Mouse (Mus musculus): Measurements from ENCODE around the gene Olfr305. TPM values are rescaled to one million over a fixed set of nuclear protein-coding genes. Genes with fewer than 3 reads are reported as not detected.

The Olfr305 gene
- polyA plus RNA-seq (2012; rRNA removed; ENCODE audit: low replicate concordance), result not detected in 2 replicates

DNA sequence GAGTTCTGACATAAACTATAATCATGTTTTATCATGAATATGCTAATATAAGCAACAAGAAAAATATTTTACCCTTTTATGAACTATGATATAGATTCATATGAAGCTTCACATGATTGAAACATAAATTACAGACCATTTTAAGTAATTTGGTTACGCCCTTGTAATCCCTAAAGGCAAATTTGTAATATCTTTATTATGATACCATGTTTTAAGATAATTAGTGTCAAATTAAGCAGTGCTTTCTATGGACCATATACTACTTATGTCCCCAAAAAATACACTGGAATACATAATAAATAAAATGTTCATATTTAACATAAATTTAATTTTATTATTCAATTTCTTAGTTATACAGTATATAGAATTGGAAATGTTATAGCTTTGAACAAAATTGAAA is at the start of gene Olfr305:
Gene Olfr305, minus strand, starts transcription at position 101 of the 400 bp plus-strand sequence.

DNA sequence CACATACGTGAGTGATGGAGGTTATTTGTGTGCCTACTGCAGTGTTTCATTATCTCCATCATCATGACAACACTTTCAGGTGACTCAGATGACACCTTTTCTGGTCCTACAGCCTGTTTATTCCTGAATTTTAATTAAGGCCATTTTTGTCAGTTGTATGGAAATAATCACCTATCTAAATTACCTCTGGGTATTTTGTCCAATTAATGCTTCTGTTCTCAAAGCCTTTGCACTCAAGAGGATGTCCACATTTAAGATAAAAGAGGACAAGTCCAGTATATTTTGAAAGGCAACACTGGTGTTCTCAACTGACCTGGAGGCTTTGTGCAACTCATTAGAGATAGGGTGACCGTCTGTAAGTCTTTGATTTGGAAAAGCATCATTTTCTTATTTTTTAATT is 36.8 kb upstream of the Olfr305 start, which contains the start of gene Olfr301:
Gene Olfr301, plus strand, starts transcription at position 301 of the 400 bp plus-strand sequence.

DNA sequence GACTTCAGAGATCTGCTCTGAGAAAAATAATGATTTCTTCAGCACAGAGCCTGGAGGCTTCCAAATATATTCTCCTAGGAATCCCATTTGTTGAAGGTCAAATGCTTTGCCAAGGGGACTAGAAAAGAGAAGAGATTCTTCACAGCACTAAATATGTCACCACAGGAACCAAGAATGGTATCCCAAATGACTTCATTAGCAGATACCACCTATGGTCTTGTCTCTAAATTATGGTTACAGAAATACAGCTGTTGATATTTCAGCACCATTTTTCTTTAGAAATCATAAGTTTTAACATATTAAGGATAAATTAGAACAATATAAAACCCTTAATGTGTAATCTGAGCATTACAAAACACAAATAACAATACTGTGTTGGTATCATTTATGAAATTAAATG is 31.0 kb upstream of the Olfr305 start, which contains the start of gene Olfr303:
Gene Olfr303, minus strand, starts transcription at position 101 of the 400 bp plus-strand sequence.

DNA sequence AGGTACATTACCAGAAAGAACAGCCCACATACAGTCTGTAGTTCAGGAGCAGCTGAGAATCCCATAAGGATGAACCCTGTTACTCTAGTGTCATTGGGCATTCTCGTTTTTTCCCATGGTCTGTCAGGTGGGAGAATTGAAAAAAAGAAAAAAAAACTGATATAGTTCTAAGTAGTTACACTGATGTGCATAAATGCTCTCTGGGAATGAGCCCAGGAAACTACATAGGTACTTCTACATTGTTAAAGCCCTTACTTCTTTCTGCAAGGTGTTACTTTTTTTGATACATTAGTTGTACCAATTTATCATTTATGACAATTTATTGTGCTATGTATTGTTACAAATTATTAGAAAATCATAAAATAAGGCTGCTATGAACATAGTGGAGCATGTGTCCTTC is 19.8 kb upstream of the Olfr305 start, which contains the start of gene Olfr304:
Gene Olfr304, minus strand, starts transcription at position 101 of the 400 bp plus-strand sequence.

DNA sequence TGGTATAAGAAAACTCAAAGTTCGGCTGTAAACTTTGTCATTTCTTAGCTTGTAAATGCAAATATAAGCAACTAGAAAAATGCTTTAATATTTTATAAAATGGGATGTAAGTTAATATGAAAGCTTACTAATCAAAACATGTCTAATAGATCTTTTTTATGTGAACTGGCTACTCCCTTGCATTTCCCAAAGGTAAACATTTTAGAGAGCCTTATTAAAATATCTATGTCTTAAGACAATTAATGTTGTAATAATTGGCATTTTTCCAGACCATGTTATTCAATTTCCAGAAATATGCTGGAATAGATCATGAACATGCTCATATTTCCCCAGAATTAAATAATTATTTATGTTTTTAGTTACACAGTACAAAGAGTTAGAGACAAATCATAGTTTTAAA is 29.2 kb downstream of the Olfr305 start, which contains the start of gene Olfr307:
Gene Olfr307, minus strand, starts transcription at position 101 of the 400 bp plus-strand sequence.

DNA sequence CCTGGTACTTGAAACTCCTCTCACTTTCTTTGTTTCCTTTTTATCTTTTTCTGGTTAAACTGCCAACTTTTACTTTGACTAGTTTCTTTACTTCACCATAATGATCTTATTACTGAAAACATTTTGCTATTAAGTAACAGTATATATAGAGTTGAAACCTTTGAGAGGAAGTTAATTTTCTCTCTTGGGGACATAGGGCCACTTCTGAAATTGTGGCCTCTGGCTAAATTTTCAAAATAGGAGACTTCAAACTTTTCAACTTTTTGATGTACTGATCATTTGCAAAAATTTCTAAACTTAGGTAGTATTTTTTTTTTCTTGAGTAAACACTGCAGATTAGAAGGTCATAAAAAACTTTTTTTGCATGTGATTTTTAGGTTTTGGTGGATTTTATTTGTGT is 41.2 kb downstream of the Olfr305 start, which contains the start of gene Olfr308:
Gene Olfr308, minus strand, starts transcription at position 101 of the 400 bp plus-strand sequence.

DNA sequence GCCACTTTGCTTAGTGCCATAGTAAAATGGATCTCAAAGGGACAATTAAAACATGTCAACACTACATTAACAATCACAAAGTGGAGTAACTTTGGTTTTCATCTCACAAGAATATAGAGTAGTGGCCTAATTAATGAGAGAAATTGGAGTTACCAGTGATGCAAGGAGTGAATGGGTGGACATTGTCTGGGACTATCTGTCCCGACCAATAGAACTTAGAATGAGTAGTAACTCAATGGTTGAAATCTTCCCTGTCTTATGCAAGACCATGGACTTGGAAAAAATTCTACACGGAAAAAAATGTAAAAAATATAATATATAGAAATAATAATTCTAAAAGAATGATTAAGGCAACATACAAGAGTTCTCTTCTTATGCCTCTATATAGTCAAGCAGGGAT is 53.1 kb downstream of the Olfr305 start, which contains the start of gene Olfr309:
Gene Olfr309, minus strand, starts transcription at position 101 of the 400 bp plus-strand sequence.

Other genes starting within 250 kb of the Olfr305 start
- gene Vmn2r75, start 195.2 kb downstream of the Olfr305 start, polyA plus RNA-seq (2012; rRNA removed; ENCODE audit: low replicate concordance), result not detected in 2 replicates
- not detected in 2 replicates for gene Vmn2r76, start 120.6 kb downstream of the Olfr305 start, polyA plus RNA-seq (2012; rRNA removed; ENCODE audit: low replicate concordance)
- gene Olfr310, start 89.8 kb downstream of the Olfr305 start, polyA plus RNA-seq (2012; rRNA removed; ENCODE audit: low replicate concordance), result not detected in 2 replicates
- not detected in 2 replicates for gene Olfr309, start 53.2 kb downstream of the Olfr305 start, polyA plus RNA-seq (2012; rRNA removed; ENCODE audit: low replicate concordance)
- gene Olfr308, start 41.3 kb downstream of the Olfr305 start, polyA plus RNA-seq (2012; rRNA removed; ENCODE audit: low replicate concordance), result not detected in 2 replicates
- not detected in 2 replicates for gene Olfr307, start 29.3 kb downstream of the Olfr305 start, polyA plus RNA-seq (2012; rRNA removed; ENCODE audit: low replicate concordance)
- gene Olfr304, start 19.7 kb upstream of the Olfr305 start, polyA plus RNA-seq (2012; rRNA removed; ENCODE audit: low replicate concordance), result not detected in 2 replicates
- gene Olfr303, start 30.9 kb upstream of the Olfr305 start, polyA plus RNA-seq (2012; rRNA removed; ENCODE audit: low replicate concordance), result not detected in 2 replicates
- not detected in 2 replicates for gene Olfr301, start 36.9 kb upstream of the Olfr305 start, polyA plus RNA-seq (2012; rRNA removed; ENCODE audit: low replicate concordance)
- gene Olfr299, start 93.0 kb upstream of the Olfr305 start, polyA plus RNA-seq (2012; rRNA removed; ENCODE audit: low replicate concordance), result not detected in 2 replicates
- gene Olfr298, start 125.6 kb upstream of the Olfr305 start, polyA plus RNA-seq (2012; rRNA removed; ENCODE audit: low replicate concordance), result not detected in 2 replicates
- gene Olfr297, start 153.0 kb upstream of the Olfr305 start, polyA plus RNA-seq (2012; rRNA removed; ENCODE audit: low replicate concordance), result not detected in 2 replicates
- not detected in 2 replicates for gene Olfr295, start 216.9 kb upstream of the Olfr305 start, polyA plus RNA-seq (2012; rRNA removed; ENCODE audit: low replicate concordance)
- not detected in 2 replicates for gene Olfr294, start 249.7 kb upstream of the Olfr305 start, polyA plus RNA-seq (2012; rRNA removed; ENCODE audit: low replicate concordance)